Mouse (Mus musculus) heart, adult 2 months (tissue): ENCODE measurements at regions not wholly inside any gene's neighbourhood (a gene's known extent, or its start where the extent isn't known, plus 50 kb on each side); places are given as distances from the start of the nearest gene placed in this dataset.

Source experiments
- DNase-seq, 2 experiments: peaks; one replicate each; pipeline ENCODE4 v3.0.0; 2021
- H3K27ac ChIP-seq: fragments of 200-600 bp; 2 replicates; pipeline ENCODE4 v1.8.1; 2022
- H3K27me3 ChIP-seq: fragments of 200-500 bp; 2 replicates; pipeline ENCODE4 v1.6.1; 2012; ENCODE audit warnings: mild to moderate bottlenecking, low read length, inconsistent platforms, mixed read lengths; ENCODE audit not compliant: control insufficient read depth, insufficient read depth
- H3K36me3 ChIP-seq: fragments of 200-500 bp; 2 replicates; pipeline ENCODE4 v1.6.1; 2012; ENCODE audit warnings: low read length, inconsistent platforms; ENCODE audit not compliant: control insufficient read depth, insufficient read depth
- H3K4me1 ChIP-seq: fragments of 200-500 bp; 2 replicates; pipeline ENCODE4 v1.6.1; 2011; ENCODE audit warnings: low read length; ENCODE audit not compliant: control insufficient read depth, insufficient read depth
- H3K4me3 ChIP-seq: fragments of 200-600 bp; 2 replicates; pipeline ENCODE4 v1.8.1; 2022
- H3K79me2 ChIP-seq: fragments of 200-500 bp; replicated peaks from 2 replicates; pipeline ENCODE4 v1.6.1; 2012; ENCODE audit warnings: mild to moderate bottlenecking, inconsistent platforms, low read length, moderate library complexity, mixed read lengths; ENCODE audit not compliant: control insufficient read depth, insufficient read depth
- H3K9ac ChIP-seq: fragments of 200-500 bp; 2 replicates; pipeline ENCODE4 v1.6.1; 2012; ENCODE audit warnings: low read depth, mild to moderate bottlenecking, control low read depth, inconsistent platforms, low read length, mixed read lengths
- CTCF ChIP-seq: fragments of 200-600 bp; IDR thresholded peaks from 2 replicates; pipeline ENCODE4 v1.8.1; 2022; ENCODE audit warnings: antibody characterized with exemption, mild to moderate bottlenecking, moderate library complexity
- EP300 ChIP-seq: fragments of 200-500 bp; IDR thresholded peaks from 2 replicates; pipeline ENCODE4 v1.6.1; 2011; ENCODE audit warnings: low read depth, low read length, control low read depth; ENCODE audit not compliant: insufficient read depth
- POLR2A ChIP-seq: fragments of 200-500 bp; IDR thresholded peaks from 2 replicates; pipeline ENCODE4 v1.6.1; 2011; ENCODE audit warnings: mild to moderate bottlenecking, low read depth, low read length, control low read depth; ENCODE audit not compliant: insufficient read depth
- WGBS: fragments of 180-500 bp; shearing (Covaris S2); methylation state at CpG from one replicate; pipeline ENCODE4 v1.1.7; 2018; 5-methylcytosine and 5-hydroxymethylcytosine counted together
- intact Hi-C: fragments of 180-260 bp; cut with DNase I; formaldehyde crosslinking; loops from one replicate; pipeline ENCODE4 v1.15.1; 2025

- H3K27me3 ChIP-seq, result no peaks in the 10 kb centered on the region; the same call in 1 of the 2 replicates
- no peak for TF ChIP-seq POLR2A
- no peak for TF ChIP-seq CTCF
- TF ChIP-seq EP300, result no peak
- H3K9ac ChIP-seq, result no peak overlapping the region
- H3K36me3 ChIP-seq, result no peaks in the 10 kb centered on the region
- WGBS, result 45% methylated on average over 4 of the region's 4 CpGs
- no peaks in the 10 kb centered on the region for H3K79me2 ChIP-seq
- no peak overlapping the region for H3K4me3 ChIP-seq
- H3K27ac ChIP-seq, result no peak overlapping the region
- H3K4me1 ChIP-seq, result no peaks in the 10 kb centered on the region
- intact Hi-C loops, result no loop called here
- DNase-seq, result no peak
Observed at GRCm38 (mm10) chr5:45323500-45323899, 126.5 kb downstream of the Qdpr start.

- no peaks in the 10 kb centered on the region; the same call in 1 of the 2 replicates for H3K27me3 ChIP-seq
- H3K9ac ChIP-seq, result no peak overlapping the region
- no peaks in the 10 kb centered on the region for H3K36me3 ChIP-seq
- TF ChIP-seq EP300 (no peak), CTCF (no peak), POLR2A (no peak)
- WGBS, result 54% methylated on average over 2 of the region's 2 CpGs
- no peaks in the 10 kb centered on the region for H3K79me2 ChIP-seq
- H3K4me1 ChIP-seq, result no peaks in the 10 kb centered on the region
- no peak overlapping the region for H3K4me3 ChIP-seq
- no peak for DNase-seq
- H3K27ac ChIP-seq, result no peak overlapping the region
- intact Hi-C loops, result no loop called here
Observed at GRCm38 (mm10) chr5:45318026-45318425, 132.0 kb downstream of the Qdpr start.

GRCm38 (mm10) chr5:45301120-45301519 is 148.9 kb downstream of the Qdpr start:
- no peaks in the 10 kb centered on the region for H3K79me2 ChIP-seq
- peak overlapping the region; percentile 38 for H3K27ac ChIP-seq
- DNase-seq, result no peak
- no peak overlapping the region for H3K9ac ChIP-seq
- no peaks in the 10 kb centered on the region for H3K27me3 ChIP-seq
- H3K36me3 ChIP-seq, result no peaks in the 10 kb centered on the region
- WGBS, result 33% methylated on average over 1 of the region's 1 CpGs
- intact Hi-C loops, result no loop called here
- no peak for TF ChIP-seq POLR2A
- no peak for TF ChIP-seq CTCF
- no peak for TF ChIP-seq EP300
- H3K4me3 ChIP-seq, result no peak overlapping the region
- peaks cover 6% of the 10 kb centered on the region for H3K4me1 ChIP-seq

- no peak for TF ChIP-seq CTCF
- TF ChIP-seq EP300, result no peak
- no peak for TF ChIP-seq POLR2A
- Histone ChIP-seq H3K36me3 (no peaks in the 10 kb centered on the region), H3K9ac (no peak overlapping the region), H3K27ac (no peak overlapping the region), H3K4me3 (no peak overlapping the region), H3K79me2 (no peaks in the 10 kb centered on the region), H3K4me1 (peaks cover 9% of the 10 kb centered on the region), H3K27me3 (no peaks in the 10 kb centered on the region)
- WGBS, result 47% methylated on average over 2 of the region's 2 CpGs
- no peak for DNase-seq
- intact Hi-C loops, result no loop called here
Observed at GRCm38 (mm10) chr5:45298872-45299271, 151.2 kb downstream of the Qdpr start.

- no peak for DNase-seq
- Histone ChIP-seq H3K27ac (0 out of 2 replicates have a peak overlapping the region, but pooled peaks have one; percentile 9), H3K27me3 (no peaks in the 10 kb centered on the region), H3K79me2 (no peaks in the 10 kb centered on the region), H3K9ac (no peak overlapping the region), H3K4me1 (peaks cover 8% of the 10 kb centered on the region), H3K36me3 (no peaks in the 10 kb centered on the region; the same call in 1 of the 2 replicates), H3K4me3 (no peak overlapping the region)
- 21% methylated on average over 4 of the region's 4 CpGs for WGBS
- TF ChIP-seq EP300, result no peak
- TF ChIP-seq CTCF, result no peak
- no peak for TF ChIP-seq POLR2A
- intact Hi-C loops, result no loop called here
Observed at GRCm38 (mm10) chr5:45295134-45295533, 154.9 kb downstream of the Qdpr start.

GRCm38 (mm10) chr5:45292833-45293546 is 157.0 kb downstream of the Qdpr start:
- Histone ChIP-seq H3K27ac (peak overlapping the region; percentile 70), H3K9ac (no peak overlapping the region), H3K4me3 (no peak overlapping the region), H3K27me3 (no peaks in the 10 kb centered on the region), H3K79me2 (no peaks in the 10 kb centered on the region), H3K36me3 (no peaks in the 10 kb centered on the region; the same call in 1 of the 2 replicates), H3K4me1 (peaks cover 8% of the 10 kb centered on the region)
- no peak for DNase-seq
- TF ChIP-seq POLR2A (no peak), EP300 (no peak), CTCF (no peak)
- 50% methylated on average over 9 of the region's 9 CpGs for WGBS
- intact Hi-C loops, result no loop called here
